ENCODE assay signal across 8 mouse cellular contexts in the genomic region with DNA sequence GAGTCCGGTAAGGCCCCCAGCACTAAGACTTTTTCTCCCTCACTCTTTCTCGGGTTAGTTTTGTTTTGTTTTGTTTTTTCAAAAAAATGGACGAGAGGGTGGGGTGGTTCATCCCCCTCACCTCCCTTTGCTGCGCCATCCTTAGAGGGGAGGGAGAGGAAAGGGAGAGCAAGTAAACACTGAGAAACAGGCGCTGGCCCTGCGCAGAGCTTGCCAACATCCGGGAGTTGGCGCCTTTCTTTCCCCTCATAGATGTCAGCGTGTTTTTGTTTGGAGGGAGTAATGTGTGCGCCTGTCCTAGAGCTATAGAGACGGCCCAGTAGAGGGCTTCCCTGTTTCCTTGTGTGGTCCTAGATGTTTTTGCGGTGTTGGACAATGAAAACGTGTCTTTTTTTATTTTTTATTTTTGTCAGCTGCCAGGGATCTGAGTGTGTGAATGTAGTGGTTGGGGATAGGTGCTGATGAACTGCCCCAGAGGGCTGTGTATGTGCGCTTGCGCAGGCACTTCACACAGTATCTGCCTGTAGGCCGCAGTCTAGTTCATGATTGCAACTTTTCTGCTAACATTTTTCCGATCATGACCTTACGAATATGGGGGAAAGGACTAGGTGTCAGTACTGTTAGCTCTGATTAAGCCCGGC. TPM values are rescaled to one million over a fixed set of nuclear protein-coding genes. Genes with fewer than 3 reads are reported as not detected.
DNase-seq lines count a peak whose midpoint lies in the region; ATAC-seq and TF ChIP-seq lines count a peak whose summit lies in the region.

No protein-coding gene starts in this region.

- ATAC-seq in forebrain, embryonic 11.5 days (replicated peaks; ENCODE audit: low FRiP score) = peak; percentile 78
- ATAC-seq in heart, embryonic 15.5 days (replicated peaks; ENCODE audit: insufficient number of reproducible peaks, insufficient read depth, low FRiP score, low read depth) = peak; percentile 58
- ATAC-seq in liver, embryonic 14.5 days (ENCODE audit: insufficient read depth) = peak; percentile 36; the same call in 1 of the 2 replicates
- ATAC-seq in neural tube, embryonic 11.5 days (ENCODE audit: insufficient read depth, low FRiP score, low TSS enrichment) = peak; percentile 62
- ATAC-seq in stomach, embryonic 16.5 days (ENCODE audit: insufficient read depth, low FRiP score) = peak; percentile 63

- peak overlapping the region; percentile 100 for H3K27ac ChIP-seq in forebrain, embryonic 11.5 days (ENCODE audit: low read depth, low read length)
- H3K27ac ChIP-seq in heart, embryonic 15.5 days = peak overlapping the region; percentile 100
- H3K27ac ChIP-seq in liver, embryonic 14.5 days = peak overlapping the region; percentile 38
- peak overlapping the region; percentile 96 for H3K27ac ChIP-seq in neural tube, embryonic 11.5 days (ENCODE audit: low read depth, low read length)
- peak overlapping the region; percentile 99 for H3K27ac ChIP-seq in stomach, embryonic 16.5 days (ENCODE audit: low read length)

- WGBS in forebrain, embryonic 11.5 days = 3% methylated on average over 19 of the region's 19 CpGs
- WGBS in heart, embryonic 15.5 days = 2% methylated on average over 19 of the region's 19 CpGs
- 7% methylated on average over 19 of the region's 19 CpGs for WGBS in liver, embryonic 14.5 days (ENCODE audit: insufficient replicate concordance)
- 10% methylated on average over 19 of the region's 19 CpGs for WGBS in neural tube, embryonic 11.5 days
- 1% methylated on average over 19 of the region's 19 CpGs for WGBS in stomach, embryonic 16.5 days

- H3K4me2 ChIP-seq in forebrain, embryonic 11.5 days (ENCODE audit: low read depth, low read length, severe bottlenecking) = peak overlapping the region; percentile 80
- peak overlapping the region; percentile 90 for H3K4me2 ChIP-seq in heart, embryonic 15.5 days
- H3K4me2 ChIP-seq in liver, embryonic 14.5 days (ENCODE audit: low read depth) = peak overlapping the region; percentile 79
- peak overlapping the region; percentile 59 for H3K4me2 ChIP-seq in neural tube, embryonic 11.5 days (ENCODE audit: low read depth)
- H3K4me2 ChIP-seq in stomach, embryonic 16.5 days (ENCODE audit: low read depth, low read length) = peak overlapping the region; percentile 71

- no peak for TF ChIP-seq EP300 in liver, embryonic 14.5 days (IDR thresholded peaks at IDR 0.05; ENCODE audit: low read depth)

- no peaks in the 10 kb centered on the region for H3K36me3 ChIP-seq in forebrain, embryonic 11.5 days (ENCODE audit: control insufficient read depth, insufficient read depth, low read length)
- no peaks in the 10 kb centered on the region for H3K36me3 ChIP-seq in heart, embryonic 15.5 days
- no peaks in the 10 kb centered on the region for H3K36me3 ChIP-seq in liver, embryonic 14.5 days (replicated peaks; ENCODE audit: control insufficient read depth, insufficient read depth, low read depth)
- no peaks in the 10 kb centered on the region for H3K36me3 ChIP-seq in neural tube, embryonic 11.5 days (ENCODE audit: control insufficient read depth, insufficient read depth, low read length)
- H3K36me3 ChIP-seq in stomach, embryonic 16.5 days (ENCODE audit: control insufficient read depth, insufficient read depth, low read length) = no peaks in the 10 kb centered on the region

- peak overlapping the region; percentile 92 for H3K9ac ChIP-seq in forebrain, embryonic 11.5 days (ENCODE audit: low read length)
- H3K9ac ChIP-seq in heart, embryonic 15.5 days = peak overlapping the region; percentile 90
- peak overlapping the region; percentile 68 for H3K9ac ChIP-seq in liver, embryonic 14.5 days (replicated peaks)
- peak overlapping the region; percentile 94 for H3K9ac ChIP-seq in neural tube, embryonic 11.5 days (ENCODE audit: low read length)
- H3K9ac ChIP-seq in stomach, embryonic 16.5 days (ENCODE audit: low read length) = peak overlapping the region; percentile 83

- no peaks in the 10 kb centered on the region for H3K9me3 ChIP-seq in forebrain, embryonic 11.5 days (ENCODE audit: control insufficient read depth, low read length)
- no peaks in the 10 kb centered on the region for H3K9me3 ChIP-seq in heart, embryonic 15.5 days (replicated peaks)
- H3K9me3 ChIP-seq in liver, embryonic 14.5 days (ENCODE audit: control insufficient read depth, low read length) = no peaks in the 10 kb centered on the region
- no peaks in the 10 kb centered on the region for H3K9me3 ChIP-seq in neural tube, embryonic 11.5 days (ENCODE audit: control insufficient read depth, low read length)
- no peaks in the 10 kb centered on the region for H3K9me3 ChIP-seq in stomach, embryonic 16.5 days (replicated peaks; ENCODE audit: control insufficient read depth, low read length)

- H3K27me3 ChIP-seq in forebrain, embryonic 11.5 days (ENCODE audit: control insufficient read depth, insufficient read depth, low read length) = no peaks in the 10 kb centered on the region
- H3K27me3 ChIP-seq in heart, embryonic 15.5 days = no peaks in the 10 kb centered on the region
- no peaks in the 10 kb centered on the region for H3K27me3 ChIP-seq in liver, embryonic 14.5 days (ENCODE audit: control insufficient read depth, insufficient read depth, low read length)
- H3K27me3 ChIP-seq in neural tube, embryonic 11.5 days (ENCODE audit: control insufficient read depth, insufficient read depth, low read length) = no peaks in the 10 kb centered on the region
- H3K27me3 ChIP-seq in stomach, embryonic 16.5 days (ENCODE audit: control insufficient read depth, insufficient read depth, low read length) = no peaks in the 10 kb centered on the region

- TF ChIP-seq CTCF in liver, embryonic 14.5 days (IDR thresholded peaks at IDR 0.05; ENCODE audit: low read depth) = no peak

- DNase-seq in CD8-positive naive resting alpha-beta T cell, adult 2 months (ENCODE audit: low read depth in 2 of 2, low spot score in 2 of 2) = peak; percentile 70 to 78
- DNase-seq in c-Kit-positive CD71-positive TER-119-negative erythroid progenitor cells, embryonic 14.5 days (ENCODE audit: low read depth) = peak; percentile 51
- peak; percentile 87 for DNase-seq in forebrain, embryonic 11.5 days (ENCODE audit: low spot score)
- peak; percentile 75 to 85 for DNase-seq in kidney, postnatal 25 days
- DNase-seq in liver, embryonic 14.5 days (ENCODE audit: low read depth in 3 of 3, low spot score in 3 of 3) = peak in 2 of 3 experiments; percentile 22 to 32
- peak; percentile 76 for DNase-seq in neural tube, embryonic 11.5 days (ENCODE audit: low spot score)

- peak overlapping the region; percentile 60 for H3K4me3 ChIP-seq in forebrain, embryonic 11.5 days (ENCODE audit: low read depth, low read length)
- H3K4me3 ChIP-seq in heart, embryonic 15.5 days = peak overlapping the region; percentile 91
- H3K4me3 ChIP-seq in liver, embryonic 14.5 days (ENCODE audit: insufficient read depth in 1 of 2, low read depth in 2 of 2, low read length in 2 of 2) = peak overlapping the region; percentile 65 to 82
- H3K4me3 ChIP-seq in neural tube, embryonic 11.5 days (ENCODE audit: low read depth, low read length) = peak overlapping the region; percentile 68
- peak overlapping the region; percentile 67 for H3K4me3 ChIP-seq in stomach, embryonic 16.5 days (replicated peaks; ENCODE audit: low read length)

- H3K4me1 ChIP-seq in forebrain, embryonic 11.5 days (replicated peaks; ENCODE audit: control insufficient read depth, insufficient read depth, low read length) = peaks cover 14% of the 10 kb centered on the region
- peaks cover 66% of the 10 kb centered on the region for H3K4me1 ChIP-seq in heart, embryonic 15.5 days (replicated peaks)
- peaks cover 22 to 31% of the 10 kb centered on the region in 2 experiments for H3K4me1 ChIP-seq in liver, embryonic 14.5 days (replicated peaks; ENCODE audit: control insufficient read depth in 2 of 2, insufficient read depth in 2 of 2, low read length in 1 of 2)
- peaks cover 18% of the 10 kb centered on the region for H3K4me1 ChIP-seq in neural tube, embryonic 11.5 days (ENCODE audit: control insufficient read depth, insufficient read depth, low read length)
- peaks cover 38% of the 10 kb centered on the region for H3K4me1 ChIP-seq in stomach, embryonic 16.5 days (ENCODE audit: control insufficient read depth, insufficient read depth, low read length)

RNA-seq across cellular contexts. Expression of a gene that starts 37.0 kb away (rescaled TPM):
- polyA plus RNA-seq in forebrain, embryonic 11.5 days (2014; fragmentation: Nextera tagmentation; extraction: Ambion mirVana) = 112 and 114 TPM in 2 replicates
- polyA plus RNA-seq in heart, embryonic 15.5 days (2015; fragmentation: Nextera tagmentation; extraction: Ambion mirVana) = 40.0 and 50.0 TPM in 2 replicates
- 27.4 and 28.6 TPM in 2 replicates for polyA plus RNA-seq in liver, embryonic 14.5 days (2012; rRNA removed)
- 36.2 and 41.3 TPM in 2 replicates for polyA plus RNA-seq in liver, embryonic 14.5 days (2014; fragmentation: Nextera tagmentation; extraction: Ambion mirVana)
- 89.9 and 102 TPM in 2 replicates for polyA plus RNA-seq in neural tube, embryonic 11.5 days (2014; fragmentation: Nextera tagmentation; extraction: Ambion mirVana)
- polyA plus RNA-seq in stomach, embryonic 16.5 days (2015; fragmentation: Nextera tagmentation; extraction: Ambion mirVana) = 60.9 and 64.3 TPM in 2 replicates

RNA-seq across cellular contexts. Expression of a gene that starts 37.2 kb away (rescaled TPM):
- polyA plus RNA-seq in forebrain, embryonic 11.5 days (2014; fragmentation: Nextera tagmentation; extraction: Ambion mirVana) = 8.3 and 8.6 TPM in 2 replicates
- 3.9 and 4.6 TPM in 2 replicates for polyA plus RNA-seq in heart, embryonic 15.5 days (2015; fragmentation: Nextera tagmentation; extraction: Ambion mirVana)
- polyA plus RNA-seq in liver, embryonic 14.5 days (2012; rRNA removed) = 1.3 and 1.4 TPM in 2 replicates
- 1.8 and 2.1 TPM in 2 replicates for polyA plus RNA-seq in liver, embryonic 14.5 days (2014; fragmentation: Nextera tagmentation; extraction: Ambion mirVana)
- polyA plus RNA-seq in neural tube, embryonic 11.5 days (2014; fragmentation: Nextera tagmentation; extraction: Ambion mirVana) = 7.9 and 8.8 TPM in 2 replicates
- polyA plus RNA-seq in stomach, embryonic 16.5 days (2015; fragmentation: Nextera tagmentation; extraction: Ambion mirVana) = 10.3 and 11.5 TPM in 2 replicates

RNA-seq across cellular contexts. Expression of a gene that starts 47.5 kb away (rescaled TPM):
- 4.1 and 5.5 TPM in 2 replicates for polyA plus RNA-seq in forebrain, embryonic 11.5 days (2014; fragmentation: Nextera tagmentation; extraction: Ambion mirVana)
- 1.5 and 2.3 TPM in 2 replicates for polyA plus RNA-seq in heart, embryonic 15.5 days (2015; fragmentation: Nextera tagmentation; extraction: Ambion mirVana)
- polyA plus RNA-seq in liver, embryonic 14.5 days (2012; rRNA removed) = 12.7 and 14.8 TPM in 2 replicates
- polyA plus RNA-seq in liver, embryonic 14.5 days (2014; fragmentation: Nextera tagmentation; extraction: Ambion mirVana) = 15.0 and 15.9 TPM in 2 replicates
- polyA plus RNA-seq in neural tube, embryonic 11.5 days (2014; fragmentation: Nextera tagmentation; extraction: Ambion mirVana) = 3.4 TPM in 2 replicates
- 2.6 and 3.3 TPM in 2 replicates for polyA plus RNA-seq in stomach, embryonic 16.5 days (2015; fragmentation: Nextera tagmentation; extraction: Ambion mirVana)

Comparison
In these comparisons a context has a peak if more than half of its experiments do, and no peak if none do; other contexts are left out.
1. Peak in every context shown above with its lines: DNase-seq, ATAC-seq, H3K4me3 ChIP-seq and H3K27ac ChIP-seq.
2. DNase-seq: peak in every context shown above with its lines; median percentile 87 in forebrain, embryonic 11.5 days; 80 in kidney, postnatal 25 days; 76 in neural tube, embryonic 11.5 days; 74 in CD8-positive naive resting alpha-beta T cell, adult 2 months; 51 in c-Kit-positive CD71-positive TER-119-negative erythroid progenitor cells, embryonic 14.5 days; 27 in liver, embryonic 14.5 days.
3. H3K27ac ChIP-seq: peak in every context shown above with its lines; median percentile 100 in forebrain, embryonic 11.5 days; 100 in heart, embryonic 15.5 days; 99 in stomach, embryonic 16.5 days; 96 in neural tube, embryonic 11.5 days; 38 in liver, embryonic 14.5 days.